Mouse (Mus musculus) layer of hippocampus, adult 2 months (tissue): ENCODE measurements around the gene Cdkal1. TPM values are rescaled to one million over a fixed set of nuclear protein-coding genes. Genes with fewer than 3 reads are reported as not detected.

ENCODE experiments used
- DNase-seq, 2 experiments: peaks; one replicate each; pipeline ENCODE4 v3.0.0; 2022; ENCODE audit warnings: low spot score in 2 of 2
- H3K27ac ChIP-seq: fragments of 200-600 bp; 2 replicates; pipeline ENCODE4 v1.8.1; 2022
- H3K4me3 ChIP-seq: fragments of 200-600 bp; 2 replicates; pipeline ENCODE4 v1.8.1; 2022; ENCODE audit warnings: mild to moderate bottlenecking
- CTCF ChIP-seq: fragments of 200-600 bp; conservative IDR thresholded peaks from 2 replicates; pipeline ENCODE4 v1.8.1; 2022; ENCODE audit warnings: antibody characterized with exemption, mild to moderate bottlenecking, moderate library complexity
- total RNA-seq, 2 experiments: library from RNA; stranded (reverse); gene quantifications; 2 replicates each; pipeline ENCODE4 v1.2.3; 2021

Gene Cdkal1
- total RNA-seq, 2 experiments from 2014 or later = 29.9 to 31.7 TPM

DNA sequence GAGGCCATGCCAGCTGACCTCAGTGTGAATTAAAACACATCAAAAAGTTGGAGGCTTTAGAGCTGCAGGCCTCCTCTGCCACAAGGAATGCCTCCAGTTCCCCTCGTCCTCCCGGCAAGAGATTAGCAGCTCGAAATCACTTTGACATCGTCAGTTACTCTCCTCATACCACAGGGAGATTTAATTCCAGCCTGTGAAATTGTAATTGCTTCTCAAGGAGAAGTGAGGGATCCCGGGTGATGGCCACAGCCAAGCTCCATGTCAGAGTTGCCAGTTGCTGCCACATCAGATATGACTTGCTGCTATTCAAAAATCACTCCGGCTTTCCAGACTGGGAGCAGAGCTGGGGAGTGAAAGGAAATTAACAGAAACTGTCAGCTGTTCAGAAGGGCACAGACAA lies 548.1 kb downstream of the Cdkal1 start:
- Histone ChIP-seq H3K27ac (no peak overlapping the region), H3K4me3 (no peak overlapping the region)
- peak in 1 of 2 experiments; percentile 24 for DNase-seq
- no peak for TF ChIP-seq CTCF

- Histone ChIP-seq H3K4me3 (no peak overlapping the region), H3K27ac (no peak overlapping the region)
- TF ChIP-seq CTCF = no peak
- no peak for DNase-seq
Observed at GRCm38 (mm10) chr13:29292608-29293240, 562.8 kb downstream of the Cdkal1 start.

GRCm38 (mm10) chr13:29290569-29290968 lies 564.9 kb downstream of the Cdkal1 start:
- no peak for TF ChIP-seq CTCF
- no peak overlapping the region for H3K4me3 ChIP-seq
- H3K27ac ChIP-seq = no peak overlapping the region
- DNase-seq = no peak

DNA sequence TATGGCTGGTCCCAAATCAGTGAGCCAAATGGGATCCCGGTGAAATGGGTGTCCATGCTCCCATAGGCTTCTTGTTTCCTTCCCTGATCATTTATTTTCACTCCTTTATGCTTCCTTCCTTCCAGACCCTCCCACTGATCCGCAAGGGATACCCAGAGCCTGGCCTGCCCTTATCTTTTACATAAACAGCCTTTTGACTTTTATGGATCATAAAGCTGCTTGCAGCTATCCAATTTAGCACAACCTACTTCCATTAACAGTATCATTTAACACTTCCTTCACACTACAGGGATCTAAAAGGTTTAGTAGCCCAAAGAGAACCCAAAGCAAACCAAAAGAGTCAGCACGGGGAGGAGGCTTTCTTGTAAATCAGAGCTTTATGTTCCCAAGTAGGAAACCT lies 570.4 kb downstream of the Cdkal1 start:
- H3K27ac ChIP-seq = no peak overlapping the region
- no peak overlapping the region for H3K4me3 ChIP-seq
- no peak for DNase-seq
- no peak for TF ChIP-seq CTCF

- no peak for TF ChIP-seq CTCF
- Histone ChIP-seq H3K27ac (no peak overlapping the region), H3K4me3 (no peak overlapping the region)
- no peak for DNase-seq
Observed at GRCm38 (mm10) chr13:29281556-29281955, 573.9 kb downstream of the Cdkal1 start.

DNA sequence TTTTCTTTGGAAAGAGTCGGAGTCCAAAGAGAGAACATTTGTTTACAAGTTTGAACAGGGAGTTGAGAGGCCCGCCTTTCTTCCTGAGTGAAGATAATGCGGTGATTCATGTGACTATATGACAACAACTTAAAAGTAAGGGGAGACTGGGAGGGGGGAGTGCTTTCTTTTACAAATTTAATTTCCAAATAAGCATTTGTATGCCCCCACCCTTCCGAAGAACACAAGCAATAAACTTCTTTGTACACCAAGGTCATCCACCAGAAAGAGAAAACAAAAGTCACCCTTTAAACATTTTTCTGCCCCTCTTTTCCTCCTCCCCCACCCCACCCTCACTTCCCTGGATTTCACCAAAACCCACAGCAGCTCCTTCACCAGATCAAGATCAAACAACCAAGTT lies 577.3 kb downstream of the Cdkal1 start:
- no peak overlapping the region for H3K4me3 ChIP-seq
- DNase-seq = no peak
- H3K27ac ChIP-seq = no peak overlapping the region
- no peak for TF ChIP-seq CTCF

DNA sequence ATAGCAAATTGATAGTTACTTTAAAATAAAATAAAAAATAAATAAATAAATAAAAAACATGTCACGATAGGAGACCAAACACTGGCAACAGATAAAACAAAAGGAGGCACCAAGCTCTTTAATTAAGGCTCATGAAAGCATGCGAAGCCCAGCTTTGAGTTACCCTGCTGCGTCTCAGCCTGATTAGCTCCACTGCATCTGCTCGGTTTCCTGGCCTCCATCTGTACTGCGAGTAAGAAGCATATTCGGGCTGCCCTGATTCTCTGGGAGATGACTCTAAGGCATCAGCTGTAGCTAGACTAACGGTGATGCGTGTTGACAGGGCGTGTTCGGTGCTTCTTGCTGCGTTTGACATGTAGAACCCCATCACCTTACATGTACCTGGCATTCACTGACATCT lies 581.2 kb downstream of the Cdkal1 start:
- Histone ChIP-seq H3K4me3 (no peak overlapping the region), H3K27ac (peak overlapping the region; percentile 69)
- peak; percentile 60 to 64 for DNase-seq
- no peak for TF ChIP-seq CTCF

- H3K4me3 ChIP-seq = no peak overlapping the region
- DNase-seq = peak in 1 of 2 experiments; percentile 29
- H3K27ac ChIP-seq = peak overlapping the region; percentile 69
- no peak for TF ChIP-seq CTCF
Observed at GRCm38 (mm10) chr13:29273693-29274221, 581.7 kb downstream of the Cdkal1 start.

- no peak for TF ChIP-seq CTCF
- H3K27ac ChIP-seq = no peak overlapping the region
- H3K4me3 ChIP-seq = no peak overlapping the region
- no peak for DNase-seq
Observed at GRCm38 (mm10) chr13:29271451-29271850, 584.0 kb downstream of the Cdkal1 start.

- Histone ChIP-seq H3K27ac (no peak overlapping the region), H3K4me3 (no peak overlapping the region)
- no peak for DNase-seq
- no peak for TF ChIP-seq CTCF
Observed at GRCm38 (mm10) chr13:29264015-29264711, 591.3 kb downstream of the Cdkal1 start.

DNA sequence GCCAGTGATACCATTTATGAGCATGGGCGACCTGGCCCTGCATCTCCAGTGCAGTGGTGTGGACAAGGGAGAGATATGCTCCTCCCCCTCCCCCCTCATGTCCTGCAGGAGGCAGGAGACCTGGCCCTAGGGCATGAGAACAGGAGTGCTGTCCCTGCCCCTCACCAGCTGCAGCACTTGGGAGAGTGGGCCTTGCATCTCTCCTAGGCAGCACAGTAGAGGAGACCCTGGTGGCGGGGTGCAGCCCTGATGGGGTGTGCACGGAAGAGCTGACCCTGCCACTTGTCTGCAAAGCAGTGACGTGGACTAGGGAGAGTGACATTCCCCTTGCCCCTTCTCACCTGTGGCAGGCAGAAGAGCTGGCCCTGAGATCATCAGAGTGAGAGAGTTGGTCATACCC lies 593.3 kb downstream of the Cdkal1 start:
- H3K4me3 ChIP-seq = no peak overlapping the region
- DNase-seq = no peak
- TF ChIP-seq CTCF = no peak
- no peak overlapping the region for H3K27ac ChIP-seq

- no peak overlapping the region for H3K27ac ChIP-seq
Observed at GRCm38 (mm10) chr13:29248535-29248934, 606.9 kb downstream of the Cdkal1 start.

GRCm38 (mm10) chr13:29247800-29248199 lies 607.7 kb downstream of the Cdkal1 start:
- Histone ChIP-seq H3K27ac (no peak overlapping the region), H3K4me3 (no peak overlapping the region)
- TF ChIP-seq CTCF = no peak
- DNase-seq = no peak

More at GRCm38 (mm10) chr13:29248535-29248934, 606.9 kb downstream of the Cdkal1 start:
- DNase-seq = no peak
- H3K4me3 ChIP-seq = no peak overlapping the region
- no peak for TF ChIP-seq CTCF

DNA sequence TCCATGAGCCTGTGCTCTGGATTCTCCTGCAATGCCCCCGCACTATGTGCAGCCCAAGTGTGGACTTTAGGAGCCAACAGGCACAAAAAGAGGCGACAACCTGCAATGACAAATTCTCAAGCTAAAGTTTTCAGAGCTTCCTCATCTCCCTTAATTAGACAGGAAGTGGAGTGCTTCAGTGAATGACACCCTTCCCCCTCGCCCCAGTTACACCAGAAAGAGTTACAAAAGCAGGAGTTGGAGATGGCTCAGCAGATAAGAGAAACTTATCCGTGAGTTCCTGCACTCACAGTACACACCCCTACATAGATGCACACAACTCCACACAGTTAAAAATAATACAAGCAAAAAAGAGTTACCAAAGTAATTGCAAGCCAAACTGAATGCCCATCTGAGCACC lies 620.4 kb downstream of the Cdkal1 start:
- no peak overlapping the region for H3K27ac ChIP-seq
- H3K4me3 ChIP-seq = no peak overlapping the region
- no peak for TF ChIP-seq CTCF
- no peak for DNase-seq
